Mouse (Mus musculus) E14TG2a.4 (cell line): Measurements from ENCODE around the gene Ehhadh.

Experiments
- CTCF ChIP-seq: conservative IDR thresholded peaks from 2 replicates; pipeline ENCODE4 v1.5.1; 2014; ENCODE audit warnings: low read length
- NANOG ChIP-seq: IDR thresholded peaks from 2 replicates; pipeline ENCODE4 v1.6.1; 2014; ENCODE audit warnings: borderline replicate concordance, low read length, mixed read lengths
- POU5F1 ChIP-seq: IDR thresholded peaks from 2 replicates; pipeline ENCODE4 v1.6.1; 2014; ENCODE audit warnings: low read length, borderline replicate concordance

GRCm38 (mm10) chr16:21787516-21788353, at the start of gene Ehhadh:
- TF ChIP-seq CTCF, result no peak
- TF ChIP-seq POU5F1, result no peak
- no peak for TF ChIP-seq NANOG
